Mouse (Mus musculus) liver, embryonic 14.5 days (tissue): ENCODE data around the gene Myo1c. TPM values are rescaled to one million over a fixed set of nuclear protein-coding genes. Genes with fewer than 3 reads are reported as not detected.

ENCODE experiments used
- ATAC-seq: fragments of 200-750 bp; cut with Nextera tagmentation; 2 replicates; pipeline ENCODE4 v1.8.0; 2017; ENCODE audit warnings: moderate number of reproducible peaks, mild to moderate bottlenecking, moderate library complexity; ENCODE audit not compliant: insufficient read depth
- DNase-seq, 3 experiments: peaks; one replicate each; pipeline ENCODE4 v3.0.0-alpha.2; 2012 to 2013; ENCODE audit warnings: low read depth in 3 of 3, low spot score in 3 of 3
- H3K27ac ChIP-seq: fragments of 300-500 bp; sonication (generic); 2 replicates; pipeline ENCODE4 v1.5.1; 2014; ENCODE audit warnings: moderate library complexity, mild to moderate bottlenecking, control low read depth, inconsistent platforms
- H3K27me3 ChIP-seq: fragments of 300-500 bp; sonication (generic); 2 replicates; pipeline ENCODE4 v1.6.1; 2014; ENCODE audit warnings: mild to moderate bottlenecking, low read length, moderate library complexity; ENCODE audit not compliant: control insufficient read depth, insufficient read depth
- H3K36me3 ChIP-seq: fragments of 300-500 bp; sonication (generic); replicated peaks from 2 replicates; pipeline ENCODE4 v1.6.1; 2014; ENCODE audit warnings: low read depth; ENCODE audit not compliant: control insufficient read depth, insufficient read depth
- H3K4me1 ChIP-seq, 2 experiments: fragments of 200-500 bp in 1 of 2; fragments of 300-500 bp in 1 of 2; sonication (generic) in 1 of 2; replicated peaks; 2 replicates each; pipeline ENCODE4 v1.6.1; 2012 to 2014; ENCODE audit warnings: antibody characterized with exemption in 1 of 2, inconsistent platforms in 1 of 2, low read length in 1 of 2; ENCODE audit not compliant: control insufficient read depth in 2 of 2, insufficient read depth in 2 of 2
- H3K4me2 ChIP-seq: fragments of 300-500 bp; sonication (generic); 2 replicates; pipeline ENCODE4 v1.6.1; 2014; ENCODE audit warnings: low read depth, mild to moderate bottlenecking, control low read depth, moderate library complexity
- H3K4me3 ChIP-seq, 2 experiments: fragments of 200-500 bp in 1 of 2; fragments of 300-500 bp in 1 of 2; sonication (generic) in 1 of 2; 2 replicates each; pipeline ENCODE4 v1.5.1; 2012 to 2014; ENCODE audit warnings: low read depth in 2 of 2, low read length in 2 of 2, mild to moderate bottlenecking in 2 of 2, control low read depth in 1 of 2, inconsistent platforms in 1 of 2, moderate library complexity in 1 of 2; ENCODE audit not compliant: insufficient read depth in 1 of 2
- H3K9ac ChIP-seq: fragments of 300-500 bp; sonication (generic); replicated peaks from 2 replicates; pipeline ENCODE4 v1.6.1; 2014; ENCODE audit warnings: mild to moderate bottlenecking, control low read depth, moderate library complexity
- H3K9me3 ChIP-seq: fragments of 300-500 bp; sonication (generic); 2 replicates; pipeline ENCODE4 v1.6.1; 2016; ENCODE audit warnings: low read length, mixed read lengths; ENCODE audit not compliant: control insufficient read depth
- CTCF ChIP-seq: IDR thresholded peaks from 2 replicates; pipeline ENCODE4 v1.5.1; 2016; ENCODE audit warnings: antibody characterized with exemption, low read depth, control low read depth
- EP300 ChIP-seq: IDR thresholded peaks from 2 replicates; pipeline ENCODE4 v1.6.1; 2016; ENCODE audit warnings: antibody characterized with exemption, low read depth
- WGBS: fragments of 180-500 bp; shearing (Covaris S2); extraction: QIAGEN DNeasy Blood & Tissue Kit; methylation state at CpG from one replicate; pipeline ENCODE4 v1.1.7; 2014; ENCODE audit not compliant: insufficient replicate concordance; 5-methylcytosine and 5-hydroxymethylcytosine counted together
- polyA plus RNA-seq, 2 experiments: library from polyadenylated mRNA; depleted of rRNA in 1 of 2; stranded (reverse) in 1 of 2; unstranded in 1 of 2; fragments of >200 nt; fragmentation: Nextera tagmentation in 1 of 2; extraction: Ambion mirVana in 1 of 2; gene quantifications; 2 replicates each; pipeline versions ENCODE4 v1.2.1 to v1.2.3; 2012 to 2014

The Myo1c gene
- polyA plus RNA-seq, 2 experiments, result 12.6 to 14.4 TPM

DNA sequence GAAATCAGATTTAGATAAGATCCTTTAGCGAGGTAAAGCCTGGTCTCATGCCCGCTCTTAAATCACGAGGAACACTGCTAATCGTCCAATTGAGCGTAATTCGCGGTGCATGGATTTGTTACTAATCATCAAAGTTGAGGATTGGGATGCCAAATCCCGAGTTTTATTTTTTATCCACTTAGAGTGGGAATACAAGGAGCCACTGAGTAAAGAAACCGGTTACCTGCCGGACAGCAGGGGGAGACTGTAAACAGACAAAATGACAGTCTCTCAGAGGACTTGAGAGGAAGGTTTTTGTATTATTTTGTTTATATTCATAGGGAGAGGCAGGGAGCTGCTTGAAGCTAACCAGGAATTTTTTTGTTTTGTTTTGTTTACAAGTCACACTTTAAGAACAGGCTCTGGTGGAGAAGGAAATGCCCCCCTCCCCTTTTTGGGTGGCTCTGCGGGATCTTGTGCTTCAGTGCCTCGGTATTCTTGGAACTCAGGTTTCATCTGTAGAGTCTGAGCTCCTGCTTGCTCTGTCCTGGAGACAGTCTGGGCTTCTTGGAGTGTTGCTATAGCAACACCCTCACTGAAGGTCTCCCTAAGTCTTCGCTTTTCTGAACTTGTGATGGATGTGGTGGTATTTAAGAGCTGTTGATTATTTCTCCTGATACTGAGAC lies 18.6 kb upstream of the Myo1c start:
- Histone ChIP-seq H3K4me1 (peaks cover 8 to 15% of the 10 kb centered on the region in 2 experiments), H3K36me3 (peaks cover 3% of the 10 kb centered on the region; the same call in 1 of the 2 replicates), H3K27me3 (no peaks in the 10 kb centered on the region), H3K4me2 (peak overlapping the region; percentile 98), H3K9ac (peak overlapping the region; percentile 88), H3K27ac (peak overlapping the region; percentile 64), H3K4me3 (peak overlapping the region; percentile 90 to 91), H3K9me3 (no peaks in the 10 kb centered on the region)
- no peak for ATAC-seq
- TF ChIP-seq EP300 (no peak), CTCF (peak; percentile 48)
- DNase-seq, result no peak
- WGBS, result 12% methylated on average over 13 of the region's 13 CpGs

- Histone ChIP-seq H3K4me1 (peaks cover 8 to 16% of the 10 kb centered on the region in 2 experiments), H3K27ac (no peak overlapping the region), H3K9me3 (no peaks in the 10 kb centered on the region), H3K9ac (no peak overlapping the region), H3K4me3 (no peak overlapping the region), H3K36me3 (no peaks in the 10 kb centered on the region; the same call in 1 of the 2 replicates), H3K27me3 (no peaks in the 10 kb centered on the region), H3K4me2 (no peak overlapping the region)
- TF ChIP-seq CTCF, result no peak
- no peak for TF ChIP-seq EP300
- ATAC-seq, result no peak
- no peak for DNase-seq
- WGBS, result 79% methylated on average over 5 of the region's 5 CpGs
Measured at GRCm38 (mm10) chr11:75632921-75633320, 17.4 kb upstream of the Myo1c start.

DNA sequence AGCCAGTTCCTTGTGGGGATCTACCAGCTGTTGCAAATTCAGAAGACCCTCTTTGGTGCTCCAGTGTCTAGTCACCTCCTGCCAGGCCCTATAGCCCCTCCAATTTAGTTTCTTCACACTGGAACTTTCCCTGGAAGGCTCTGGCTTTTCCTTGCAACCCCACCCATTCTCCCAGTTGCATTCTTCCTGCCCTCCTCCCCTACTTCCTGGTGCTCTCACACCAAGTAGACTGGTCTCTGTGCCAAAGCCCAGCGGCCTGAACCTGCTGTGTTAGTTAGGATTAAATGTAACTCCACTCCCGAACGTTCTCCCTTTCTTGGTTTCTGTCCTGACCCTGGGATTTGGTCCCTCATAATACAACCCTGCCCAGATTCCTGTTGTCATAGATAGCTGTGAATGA lies 15.5 kb upstream of the Myo1c start:
- TF ChIP-seq CTCF (no peak), EP300 (no peak)
- Histone ChIP-seq H3K4me3 (no peak overlapping the region), H3K4me2 (no peak overlapping the region), H3K27me3 (no peaks in the 10 kb centered on the region), H3K27ac (no peak overlapping the region), H3K4me1 (peaks cover 8 to 18% of the 10 kb centered on the region in 2 experiments), H3K36me3 (no peaks in the 10 kb centered on the region; the same call in 1 of the 2 replicates), H3K9me3 (no peaks in the 10 kb centered on the region), H3K9ac (no peak overlapping the region)
- 69% methylated on average over 3 of the region's 3 CpGs for WGBS
- ATAC-seq (no peak), DNase-seq (no peak)

GRCm38 (mm10) chr11:75635315-75635714 lies 15.0 kb upstream of the Myo1c start:
- H3K9me3 ChIP-seq, result no peaks in the 10 kb centered on the region
- H3K4me2 ChIP-seq, result no peak overlapping the region
- no peaks in the 10 kb centered on the region; the same call in 1 of the 2 replicates for H3K36me3 ChIP-seq
- no peak overlapping the region for H3K27ac ChIP-seq
- no peak for TF ChIP-seq CTCF
- no peak for TF ChIP-seq EP300
- 63% methylated on average over 11 of the region's 11 CpGs for WGBS
- no peak overlapping the region for H3K9ac ChIP-seq
- no peaks in the 10 kb centered on the region for H3K27me3 ChIP-seq
- no peak for DNase-seq
- H3K4me3 ChIP-seq, result no peak overlapping the region
- ATAC-seq, result no peak
- H3K4me1 ChIP-seq, result peaks cover 4 to 14% of the 10 kb centered on the region in 2 experiments; a peak in 3 of 4 replicates

GRCm38 (mm10) chr11:75643323-75643722 lies 7.0 kb upstream of the Myo1c start:
- H3K4me2 ChIP-seq, result no peak overlapping the region
- no peak overlapping the region for H3K27ac ChIP-seq
- H3K4me1 ChIP-seq, result no peaks in the 10 kb centered on the region
- DNase-seq (no peak), ATAC-seq (no peak)
- H3K36me3 ChIP-seq, result no peaks in the 10 kb centered on the region; the same call in 1 of the 2 replicates
- WGBS, result 82% methylated on average over 5 of the region's 5 CpGs
- no peak overlapping the region for H3K4me3 ChIP-seq
- H3K27me3 ChIP-seq, result no peaks in the 10 kb centered on the region
- H3K9me3 ChIP-seq, result no peaks in the 10 kb centered on the region
- H3K9ac ChIP-seq, result no peak overlapping the region
- TF ChIP-seq EP300 (no peak), CTCF (no peak)
